Mouse (Mus musculus) G1E (cell line): ENCODE results near the gene Vash1.

Experiments used
- CTCF ChIP-seq: IDR thresholded peaks from 2 replicates; pipeline ENCODE4 v1.5.1; 2012; ENCODE audit warnings: low read depth, low read length, inconsistent platforms, mixed read lengths
- GATA1 ChIP-seq: IDR thresholded peaks from 2 replicates; pipeline ENCODE4 v1.6.1; 2012; ENCODE audit warnings: borderline replicate concordance, low read length, inconsistent platforms, mixed read lengths
- TAL1 ChIP-seq: conservative IDR thresholded peaks from 2 replicates; pipeline ENCODE4 v1.6.1; 2012; ENCODE audit warnings: low read depth, low read length, inconsistent platforms, mixed read lengths

DNA sequence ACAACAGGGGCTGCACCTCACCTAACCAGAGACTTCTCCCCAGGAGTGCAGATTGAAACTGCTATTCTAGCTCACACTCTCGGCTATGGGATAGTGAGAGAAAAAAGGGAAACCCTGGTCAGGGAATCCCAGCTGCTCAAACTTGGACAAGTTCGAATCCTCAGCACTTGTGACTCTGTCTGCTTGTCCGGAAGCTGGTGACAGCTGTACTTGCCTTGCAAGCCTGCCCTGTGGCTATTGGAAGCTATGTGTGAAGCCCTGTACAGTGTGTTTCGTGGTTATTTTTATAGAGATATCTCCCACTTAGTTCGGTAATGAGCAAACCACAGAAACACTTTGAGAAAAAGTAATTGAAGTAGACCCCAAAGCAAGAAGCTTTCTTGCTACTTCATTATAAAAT is 6.0 kb upstream of the Vash1 start:
- TF ChIP-seq CTCF = no peak
- TF ChIP-seq GATA1 = no peak
- no peak for TF ChIP-seq TAL1
